Mouse (Mus musculus): Measurements from ENCODE around the gene Nfatc2ip. TPM values are rescaled to one million over a fixed set of nuclear protein-coding genes. Genes with fewer than 3 reads are reported as not detected.
A peak's percentile ranks its signal among the peaks of the same experiment; 100 is the strongest.
"Not testable (repeated sequence)": the region's sequence is repeated elsewhere in the genome, so short reads cannot be mapped to it uniquely, and the experiment has no call there.

The Nfatc2ip gene
- polyA plus RNA-seq, 1 experiment from 2014 or later = 2.6 TPM

DNA sequence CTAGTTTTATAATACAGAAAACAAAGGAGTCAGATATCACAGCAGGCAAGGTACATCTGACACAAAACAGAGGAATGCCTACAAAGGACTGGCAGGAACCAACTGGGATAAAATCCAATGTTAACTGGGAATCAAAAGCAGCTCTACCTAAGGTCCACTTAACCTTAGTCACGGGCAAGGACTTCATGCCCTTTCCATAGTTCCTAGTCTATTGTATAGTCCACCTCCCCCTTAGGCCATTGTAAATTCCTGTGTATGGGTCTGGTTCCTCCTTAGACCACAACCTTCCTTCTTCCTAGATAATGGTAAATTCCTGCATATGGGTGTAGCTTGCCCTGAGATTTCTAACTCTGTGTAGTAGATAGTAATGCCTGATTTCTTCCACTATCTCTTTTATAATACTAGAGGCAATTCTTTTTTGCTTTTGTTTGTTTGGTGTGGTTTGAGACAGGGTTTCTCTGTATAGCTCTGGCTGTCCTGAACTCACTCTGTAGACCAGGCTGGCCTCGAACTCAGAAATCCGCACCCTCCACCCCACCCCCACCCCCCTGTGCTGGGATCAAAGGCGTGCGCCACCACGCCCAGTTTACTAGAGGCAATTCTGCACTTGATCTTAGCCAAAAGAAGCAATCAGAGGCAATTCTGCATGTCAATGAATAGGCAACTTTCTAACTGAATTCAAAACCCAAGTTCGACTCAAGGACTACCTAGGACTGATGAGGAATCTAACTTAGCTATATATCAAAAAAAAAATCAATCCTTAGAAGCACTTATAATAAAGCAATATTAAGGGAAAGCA, 4.3 kb downstream of the Nfatc2ip start:
- H3K4me1 ChIP-seq (replicated peaks; ENCODE audit: control insufficient read depth, insufficient read depth, low read length); ATAC-seq; H3K4me2 ChIP-seq (ENCODE audit: low read length); H3K27me3 ChIP-seq (replicated peaks; ENCODE audit: control insufficient read depth, insufficient read depth, low read length); H3K9me3 ChIP-seq (ENCODE audit: control insufficient read depth, low read length); H3K36me3 ChIP-seq (ENCODE audit: control insufficient read depth, insufficient read depth); H3K4me3 ChIP-seq (replicated peaks; ENCODE audit: low read length); H3K27ac ChIP-seq (ENCODE audit: low read length); H3K9ac ChIP-seq (replicated peaks; ENCODE audit: low read depth, low read length): not testable (repeated sequence)
- 92% methylated on average over 7 of the region's 7 CpGs for WGBS

DNA sequence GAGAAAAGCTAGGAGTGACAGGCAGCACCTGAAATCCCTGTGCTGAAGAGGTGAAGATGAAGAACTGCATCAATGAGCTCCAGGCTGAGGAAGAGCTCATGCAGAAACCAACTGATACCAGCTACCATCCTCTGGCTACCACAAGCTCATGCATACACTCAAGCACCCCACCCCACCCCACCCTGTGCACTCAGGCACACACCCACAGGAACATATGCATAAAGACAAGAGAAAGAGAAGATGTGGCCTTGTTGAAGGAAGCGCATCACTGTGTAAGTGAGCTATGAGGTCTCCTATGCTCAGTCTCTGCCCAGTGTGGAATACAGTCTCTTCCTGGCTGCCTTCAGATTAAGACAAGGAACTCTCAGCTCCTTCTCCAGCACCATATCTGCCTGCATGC, 8.4 kb downstream of the Nfatc2ip start:
- no peaks in the 10 kb centered on the region for H3K27me3 ChIP-seq (replicated peaks; ENCODE audit: control insufficient read depth, insufficient read depth, low read length)
- peaks cover 7% of the 10 kb centered on the region; the same call in 1 of the 2 replicates for H3K36me3 ChIP-seq (ENCODE audit: control insufficient read depth, insufficient read depth)
- no peak overlapping the region for H3K4me3 ChIP-seq (replicated peaks; ENCODE audit: low read length)
- no peaks in the 10 kb centered on the region for H3K9me3 ChIP-seq (ENCODE audit: control insufficient read depth, low read length)
- no peak for ATAC-seq
- no peak overlapping the region for H3K4me2 ChIP-seq (ENCODE audit: low read length)
- WGBS = 100% methylated on average over 1 of the region's 1 CpGs
- no peaks in the 10 kb centered on the region for H3K4me1 ChIP-seq (replicated peaks; ENCODE audit: control insufficient read depth, insufficient read depth, low read length)
- no peak overlapping the region for H3K27ac ChIP-seq (ENCODE audit: low read length)
- H3K9ac ChIP-seq (replicated peaks; ENCODE audit: low read depth, low read length) = no peak overlapping the region

DNA sequence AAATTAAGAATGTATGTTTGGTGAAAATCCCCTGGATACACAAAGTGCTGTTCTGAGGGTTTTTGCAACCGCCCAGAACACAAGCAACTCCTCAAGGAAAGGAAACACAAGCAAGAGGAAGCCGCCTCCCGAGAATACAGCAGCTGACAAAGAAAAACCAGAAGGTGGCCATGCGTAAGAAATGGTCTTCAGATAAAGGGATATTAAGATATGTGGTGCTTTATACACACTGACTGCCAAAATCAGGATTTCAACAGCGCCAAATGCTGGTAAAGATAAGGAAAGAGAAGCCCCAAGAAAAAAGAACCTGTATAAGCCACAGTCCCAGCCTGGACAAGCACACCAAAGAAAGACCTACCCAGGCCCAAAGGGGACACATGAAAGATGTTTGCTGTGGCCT, 13.0 kb downstream of the Nfatc2ip start:
- Histone ChIP-seq H3K4me3 (replicated peaks; ENCODE audit: low read length) (no peak overlapping the region), H3K27me3 (replicated peaks; ENCODE audit: control insufficient read depth, insufficient read depth, low read length) (no peaks in the 10 kb centered on the region)
- 92% methylated on average over 5 of the region's 5 CpGs for WGBS

DNA sequence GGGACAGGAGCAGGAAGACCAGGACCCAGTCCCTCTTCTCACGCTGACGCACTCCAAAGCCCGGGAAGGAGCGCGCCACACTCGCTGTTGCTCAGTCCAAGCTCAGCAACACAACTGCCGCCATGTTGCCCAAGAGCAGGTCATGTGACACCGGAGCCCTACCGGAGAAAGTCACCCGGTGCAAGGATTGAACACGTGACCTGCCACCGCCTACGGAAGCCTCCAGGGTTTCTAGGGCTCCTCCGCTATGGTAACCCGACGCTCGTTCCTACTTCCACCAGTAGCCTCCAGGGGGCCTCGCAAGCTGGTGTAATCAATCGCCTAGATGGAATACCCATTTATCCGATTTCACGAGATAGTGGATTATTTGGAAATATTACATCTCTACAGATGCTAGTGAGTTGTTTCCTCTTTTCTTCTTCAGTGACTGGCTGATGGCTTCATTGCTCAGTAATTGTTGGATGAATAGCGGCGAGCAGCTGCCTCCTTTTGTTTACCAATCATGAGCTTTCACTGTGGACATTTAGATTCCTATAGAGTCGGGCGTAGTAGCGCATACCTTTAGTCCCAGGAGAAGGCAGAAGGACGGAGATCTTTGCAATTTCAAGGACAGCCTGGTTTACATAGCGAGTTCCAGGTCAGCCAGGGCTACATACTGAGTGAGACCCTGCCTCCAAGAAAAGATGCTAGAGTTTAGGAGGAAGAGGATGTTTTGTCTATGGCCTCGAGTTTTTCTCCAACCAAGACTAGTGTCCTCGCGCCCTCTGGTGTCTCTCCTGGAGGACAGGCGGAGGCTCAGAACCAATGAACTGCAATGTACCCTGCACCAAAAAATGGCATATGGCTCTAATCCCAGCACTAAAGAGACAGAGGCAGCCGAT, 19.0 kb downstream of the Nfatc2ip start, which contains the start of gene Spns1:
Gene Spns1 (minus strand): TSS at position 173 of the 881 bp plus-strand sequence.
- peak; percentile 98 for ATAC-seq

More for the DNA sequence above, 13.0 kb downstream of the Nfatc2ip start:
- H3K27ac ChIP-seq (ENCODE audit: low read length) = no peak overlapping the region
- no peak overlapping the region for H3K4me2 ChIP-seq (ENCODE audit: low read length)
- no peaks in the 10 kb centered on the region for H3K9me3 ChIP-seq (ENCODE audit: control insufficient read depth, low read length)
- 0 out of 2 replicates have a peak, but pooled peaks cover 2% of the 10 kb centered on the region for H3K36me3 ChIP-seq (ENCODE audit: control insufficient read depth, insufficient read depth)
- H3K4me1 ChIP-seq (replicated peaks; ENCODE audit: control insufficient read depth, insufficient read depth, low read length) = no peaks in the 10 kb centered on the region
- H3K9ac ChIP-seq (replicated peaks; ENCODE audit: low read depth, low read length) = no peak overlapping the region
- no peak for ATAC-seq

DNA sequence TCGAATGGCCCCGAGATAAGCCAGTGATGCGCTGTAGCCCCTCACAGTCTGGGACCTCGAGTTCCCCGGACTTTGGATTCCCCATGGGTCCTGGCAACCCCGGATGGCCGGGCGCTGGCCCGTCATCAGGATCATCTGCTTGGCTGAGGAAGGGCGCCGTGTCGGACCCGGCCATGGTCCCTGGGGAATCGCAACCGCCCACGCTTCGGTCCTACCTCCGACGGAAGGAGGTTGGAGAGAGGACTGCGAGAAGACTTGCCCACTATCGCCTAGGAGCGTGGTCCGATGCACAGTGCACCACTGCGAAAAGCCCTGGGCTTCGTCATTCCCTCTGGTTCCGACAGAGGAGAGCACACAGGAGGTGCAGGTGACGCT, 19.6 kb downstream of the Nfatc2ip start:
- Histone ChIP-seq H3K4me2 (ENCODE audit: low read length) (peak overlapping the region; percentile 64), H3K4me3 (replicated peaks; ENCODE audit: low read length) (peak overlapping the region; percentile 53), H3K9ac (replicated peaks; ENCODE audit: low read depth, low read length) (peak overlapping the region; percentile 59), H3K27me3 (replicated peaks; ENCODE audit: control insufficient read depth, insufficient read depth, low read length) (no peaks in the 10 kb centered on the region), H3K27ac (ENCODE audit: low read length) (no peak overlapping the region), H3K36me3 (ENCODE audit: control insufficient read depth, insufficient read depth) (peaks cover 5% of the 10 kb centered on the region), H3K4me1 (replicated peaks; ENCODE audit: control insufficient read depth, insufficient read depth, low read length) (peaks cover 25% of the 10 kb centered on the region), H3K9me3 (ENCODE audit: control insufficient read depth, low read length) (no peaks in the 10 kb centered on the region)
- peak; percentile 76 for ATAC-seq
- 1% methylated on average over 27 of the region's 27 CpGs for WGBS

More for the DNA sequence above, 19.0 kb downstream of the Nfatc2ip start, which contains the start of gene Spns1:
- Histone ChIP-seq H3K27me3 (replicated peaks; ENCODE audit: control insufficient read depth, insufficient read depth, low read length) (no peaks in the 10 kb centered on the region), H3K4me3 (replicated peaks; ENCODE audit: low read length) (peak within 1 kb of the TSS; percentile 53), H3K4me1 (replicated peaks; ENCODE audit: control insufficient read depth, insufficient read depth, low read length) (peaks cover 25% of the 10 kb centered on the region), H3K9me3 (ENCODE audit: control insufficient read depth, low read length) (no peaks in the 10 kb centered on the region), H3K27ac (ENCODE audit: low read length) (peak within 1 kb of the TSS; percentile 89), H3K36me3 (ENCODE audit: control insufficient read depth, insufficient read depth) (peaks cover 4% of the 10 kb centered on the region), H3K4me2 (ENCODE audit: low read length) (peak within 1 kb of the TSS; percentile 64), H3K9ac (replicated peaks; ENCODE audit: low read depth, low read length) (peak within 1 kb of the TSS; percentile 59)
- under 1% methylated on average over 33 of the region's 33 CpGs for WGBS

DNA sequence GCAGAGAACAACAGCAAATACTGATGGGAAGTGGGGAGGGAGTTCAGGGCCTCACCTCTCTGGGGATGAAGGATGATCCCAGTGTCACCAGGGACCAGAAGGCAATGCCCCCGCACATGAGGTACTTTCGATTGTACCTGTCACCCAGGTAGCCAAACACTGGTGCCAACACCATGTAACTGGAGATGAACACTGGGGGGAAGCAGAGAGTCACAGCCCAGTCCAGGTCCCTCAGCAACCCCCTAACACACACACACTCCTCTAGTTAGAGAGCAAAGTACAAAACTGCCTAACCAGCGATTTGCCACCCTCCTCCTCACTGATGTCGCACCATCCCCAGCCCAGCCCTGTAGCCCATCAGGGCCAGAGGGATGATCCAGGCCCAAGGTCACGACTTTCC, 21.5 kb downstream of the Nfatc2ip start:
- no peak overlapping the region for H3K27ac ChIP-seq (ENCODE audit: low read length)
- WGBS = 91% methylated on average over 5 of the region's 5 CpGs
- no peaks in the 10 kb centered on the region for H3K9me3 ChIP-seq (ENCODE audit: control insufficient read depth, low read length)
- H3K4me3 ChIP-seq (replicated peaks; ENCODE audit: low read length) = no peak overlapping the region
- no peak overlapping the region for H3K9ac ChIP-seq (replicated peaks; ENCODE audit: low read depth, low read length)
- H3K36me3 ChIP-seq (ENCODE audit: control insufficient read depth, insufficient read depth) = peaks cover 8% of the 10 kb centered on the region
- H3K4me2 ChIP-seq (ENCODE audit: low read length) = no peak overlapping the region
- ATAC-seq = no peak
- H3K4me1 ChIP-seq (replicated peaks; ENCODE audit: control insufficient read depth, insufficient read depth, low read length) = peaks cover 25% of the 10 kb centered on the region
- H3K27me3 ChIP-seq (replicated peaks; ENCODE audit: control insufficient read depth, insufficient read depth, low read length) = no peaks in the 10 kb centered on the region

DNA sequence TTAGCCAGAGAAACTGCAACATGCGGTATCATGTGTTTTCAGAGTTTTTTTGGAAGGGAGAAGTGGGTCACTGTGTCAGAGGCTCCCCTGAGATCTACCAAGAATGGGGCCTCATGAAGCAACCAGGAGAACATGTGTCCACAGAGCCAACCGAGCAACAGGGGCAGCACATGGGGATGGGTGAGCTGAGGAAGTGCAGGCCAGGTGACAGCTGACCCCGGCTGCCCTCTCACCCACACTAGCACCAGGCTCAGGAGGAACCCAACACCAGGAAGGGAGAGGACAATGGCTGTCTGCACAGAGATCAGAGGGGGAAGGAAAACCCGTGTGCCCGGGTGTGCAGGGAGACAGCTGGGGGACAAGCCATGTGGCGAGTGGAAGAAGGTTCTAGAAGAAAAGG, 22.0 kb downstream of the Nfatc2ip start:
- Histone ChIP-seq H3K27me3 (replicated peaks; ENCODE audit: control insufficient read depth, insufficient read depth, low read length) (no peaks in the 10 kb centered on the region), H3K27ac (ENCODE audit: low read length) (no peak overlapping the region), H3K9me3 (ENCODE audit: control insufficient read depth, low read length) (no peaks in the 10 kb centered on the region), H3K36me3 (ENCODE audit: control insufficient read depth, insufficient read depth) (peaks cover 12% of the 10 kb centered on the region), H3K4me1 (replicated peaks; ENCODE audit: control insufficient read depth, insufficient read depth, low read length) (peaks cover 25% of the 10 kb centered on the region), H3K9ac (replicated peaks; ENCODE audit: low read depth, low read length) (no peak overlapping the region), H3K4me3 (replicated peaks; ENCODE audit: low read length) (no peak overlapping the region), H3K4me2 (ENCODE audit: low read length) (no peak overlapping the region)
- WGBS = 91% methylated on average over 6 of the region's 6 CpGs
- no peak for ATAC-seq

DNA sequence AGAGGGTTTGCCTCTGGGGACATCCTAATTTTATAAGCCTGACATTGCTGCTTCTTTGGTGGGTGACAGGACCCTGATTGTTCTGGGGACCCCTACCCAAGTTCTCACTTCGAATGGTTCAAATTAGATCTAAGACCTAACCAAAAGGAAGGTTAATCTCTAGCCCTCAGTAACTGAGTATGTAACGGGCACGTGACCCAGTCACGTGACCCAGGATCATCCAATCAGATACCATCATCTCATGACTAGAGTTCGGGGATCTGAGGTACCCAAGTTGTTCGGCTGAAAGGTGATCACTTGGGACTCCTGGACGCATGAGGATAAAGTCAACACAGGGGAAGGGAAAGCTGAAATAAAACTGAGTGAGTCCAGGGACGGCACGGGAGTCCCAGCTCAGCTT, 23.5 kb downstream of the Nfatc2ip start:
- 87% methylated on average over 9 of the region's 9 CpGs for WGBS
- H3K27me3 ChIP-seq (replicated peaks; ENCODE audit: control insufficient read depth, insufficient read depth, low read length) = no peaks in the 10 kb centered on the region
- peaks cover 14% of the 10 kb centered on the region for H3K36me3 ChIP-seq (ENCODE audit: control insufficient read depth, insufficient read depth)

DNA sequence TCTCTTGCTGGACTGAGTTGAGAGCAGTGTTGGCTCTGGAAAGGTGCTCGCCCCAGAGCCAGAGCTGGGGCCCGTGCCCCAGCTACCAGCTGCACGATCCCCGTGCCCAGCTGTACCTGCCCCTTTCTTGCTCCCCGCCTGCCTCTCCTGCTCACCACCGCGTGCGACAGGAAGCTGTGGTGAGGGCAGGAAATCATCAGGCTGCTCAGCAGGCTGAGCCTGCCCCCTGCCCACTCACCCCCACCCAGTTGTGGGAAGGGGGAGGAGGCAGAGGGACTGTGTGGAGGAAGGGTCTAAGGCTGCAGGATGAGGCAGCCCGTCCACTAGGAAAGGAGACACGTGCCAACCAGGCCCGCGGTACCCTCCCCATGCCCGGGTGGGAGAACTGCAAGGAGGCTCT, 27.1 kb downstream of the Nfatc2ip start, which contains the start of gene Lat:
Gene Lat (minus strand): TSS at position 178 of the 400 bp plus-strand sequence.
- Histone ChIP-seq H3K9me3 (ENCODE audit: control insufficient read depth, low read length) (no peaks in the 10 kb centered on the region), H3K36me3 (ENCODE audit: control insufficient read depth, insufficient read depth) (peaks cover 14% of the 10 kb centered on the region), H3K27ac (ENCODE audit: low read length) (no peak within 1 kb of the TSS), H3K9ac (replicated peaks; ENCODE audit: low read depth, low read length) (no peak within 1 kb of the TSS), H3K4me1 (replicated peaks; ENCODE audit: control insufficient read depth, insufficient read depth, low read length) (no peaks in the 10 kb centered on the region), H3K27me3 (replicated peaks; ENCODE audit: control insufficient read depth, insufficient read depth, low read length) (no peaks in the 10 kb centered on the region), H3K4me2 (ENCODE audit: low read length) (no peak within 1 kb of the TSS), H3K4me3 (replicated peaks; ENCODE audit: low read length) (no peak within 1 kb of the TSS)
- 84% methylated on average over 13 of the region's 13 CpGs for WGBS
- ATAC-seq = no peak

More for the DNA sequence above, 23.5 kb downstream of the Nfatc2ip start:
- H3K4me2 ChIP-seq (ENCODE audit: low read length) = no peak overlapping the region
- H3K4me1 ChIP-seq (replicated peaks; ENCODE audit: control insufficient read depth, insufficient read depth, low read length) = peaks cover 21% of the 10 kb centered on the region
- H3K9me3 ChIP-seq (ENCODE audit: control insufficient read depth, low read length) = no peaks in the 10 kb centered on the region
- no peak overlapping the region for H3K4me3 ChIP-seq (replicated peaks; ENCODE audit: low read length)
- no peak for ATAC-seq
- H3K9ac ChIP-seq (replicated peaks; ENCODE audit: low read depth, low read length) = no peak overlapping the region
- no peak overlapping the region for H3K27ac ChIP-seq (ENCODE audit: low read length)
